Mouse (Mus musculus) right cerebral cortex, postnatal 25 days (tissue): ENCODE results near the gene Ppme1.
A peak's percentile ranks its signal among the peaks of the same experiment; 100 is the strongest.

Source experiments
- DNase-seq: peaks from one replicate; pipeline ENCODE4 v3.0.0; 2022

The Ppme1 gene

GRCm38 (mm10) chr7:100371495-100372451 is at the start of gene Ppme1, which contains the start of gene C2cd3:
TSS of gene Ppme1 (minus strand) at chr7:100372307.
TSS of gene C2cd3 (plus strand) at chr7:100372233.
- peak; percentile 98 for DNase-seq

GRCm38 (mm10) chr7:100408684-100409083 is 36.6 kb upstream of the Ppme1 start:
- no peak for DNase-seq

- no peak for DNase-seq
Observed at GRCm38 (mm10) chr7:100407677-100408076, 35.6 kb upstream of the Ppme1 start.

GRCm38 (mm10) chr7:100402715-100403114 is 30.6 kb upstream of the Ppme1 start:
- DNase-seq, result no peak

GRCm38 (mm10) chr7:100400899-100401539 is 28.9 kb upstream of the Ppme1 start:
- no peak for DNase-seq

- DNase-seq, result no peak
Observed at GRCm38 (mm10) chr7:100399231-100399913, 27.3 kb upstream of the Ppme1 start.

GRCm38 (mm10) chr7:100392265-100392664 is 20.2 kb upstream of the Ppme1 start:
- DNase-seq, result no peak

GRCm38 (mm10) chr7:100390166-100390565 is 18.1 kb upstream of the Ppme1 start:
- DNase-seq, result peak; percentile 16

GRCm38 (mm10) chr7:100388174-100388573 is 16.1 kb upstream of the Ppme1 start:
- DNase-seq, result no peak

- no peak for DNase-seq
Observed at GRCm38 (mm10) chr7:100383207-100383606, 11.1 kb upstream of the Ppme1 start.

- DNase-seq, result no peak
Observed at GRCm38 (mm10) chr7:100381161-100381560, 9.1 kb upstream of the Ppme1 start.

GRCm38 (mm10) chr7:100378257-100378656 is 6.2 kb upstream of the Ppme1 start:
- no peak for DNase-seq

- DNase-seq, result no peak
Observed at GRCm38 (mm10) chr7:100372452-100372980, 409 bp upstream of the Ppme1 start.

GRCm38 (mm10) chr7:100364888-100365287 is 7.2 kb downstream of the Ppme1 start:
- no peak for DNase-seq

GRCm38 (mm10) chr7:100363162-100363561 is 8.9 kb downstream of the Ppme1 start:
- DNase-seq, result no peak

- DNase-seq, result no peak
Observed at GRCm38 (mm10) chr7:100357856-100358255, 14.3 kb downstream of the Ppme1 start.

GRCm38 (mm10) chr7:100356768-100357167 is 15.3 kb downstream of the Ppme1 start:
- DNase-seq, result no peak

- no peak for DNase-seq
Observed at GRCm38 (mm10) chr7:100356324-100356723, 15.8 kb downstream of the Ppme1 start.

- no peak for DNase-seq
Observed at GRCm38 (mm10) chr7:100354984-100355383, 17.1 kb downstream of the Ppme1 start.

- DNase-seq, result no peak
Observed at GRCm38 (mm10) chr7:100335921-100336320, 36.2 kb downstream of the Ppme1 start.

- no peak for DNase-seq
Observed at GRCm38 (mm10) chr7:100331269-100331668, 40.8 kb downstream of the Ppme1 start.

GRCm38 (mm10) chr7:100328636-100329035 is 43.5 kb downstream of the Ppme1 start:
- DNase-seq, result no peak

- no peak for DNase-seq
Observed at GRCm38 (mm10) chr7:100327514-100327913, 44.6 kb downstream of the Ppme1 start.
